Mouse (Mus musculus): ENCODE data around the gene Nfkbie. TPM values are rescaled to one million over a fixed set of nuclear protein-coding genes. Genes with fewer than 3 reads are reported as not detected.
A peak's percentile ranks its signal among the peaks of the same experiment; 100 is the strongest.

Gene Nfkbie
- total and polyA plus RNA-seq, 2 experiments from 2014 or later = 1.2 to 1.7 TPM

DNA sequence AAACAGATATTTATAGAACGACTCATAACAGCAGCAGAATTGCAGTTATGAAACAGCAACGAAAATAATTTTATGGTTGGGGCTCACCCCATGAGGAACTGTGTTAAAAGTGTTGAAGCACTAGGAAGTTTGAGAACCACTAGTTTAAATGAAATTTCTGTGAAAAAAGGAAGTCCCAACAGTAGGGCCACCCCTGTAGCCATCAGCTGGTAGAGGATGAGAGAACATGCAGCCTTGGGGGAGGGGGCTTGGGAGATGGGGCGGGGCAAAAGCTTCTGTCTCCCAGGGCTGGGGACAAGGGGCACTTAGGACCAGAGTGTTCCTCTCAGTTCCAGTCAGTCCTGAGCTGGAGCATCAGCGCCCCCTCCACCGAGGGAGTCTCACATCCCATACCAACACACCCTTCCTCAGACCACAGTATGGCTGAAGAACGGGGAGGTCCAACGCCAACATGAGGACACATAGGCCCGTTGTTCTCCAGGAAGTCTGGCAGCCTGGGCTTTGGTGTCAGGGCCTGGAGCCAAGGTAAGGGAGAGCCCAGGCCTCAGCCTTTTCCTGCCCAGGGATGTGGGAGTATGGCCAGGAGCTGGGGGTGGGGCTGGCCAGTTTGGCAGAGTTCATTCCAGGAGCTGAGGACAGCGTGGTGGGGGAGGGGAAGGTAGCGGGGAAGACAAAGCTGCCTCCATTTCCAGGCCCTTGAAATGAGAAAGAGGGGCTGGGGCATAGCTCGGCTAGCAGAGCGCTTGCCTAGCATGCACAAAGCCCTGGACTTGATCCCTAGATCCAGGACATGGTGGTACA lies 28.8 kb downstream of the Nfkbie start:
- 19% methylated on average over 12 of the region's 12 CpGs for WGBS
- Histone ChIP-seq H3K4me1 (ENCODE audit: control insufficient read depth, insufficient read depth) (peaks cover 23% of the 10 kb centered on the region; the same call in 1 of the 2 replicates), H3K4me2 (ENCODE audit: low read depth, low read length) (peak overlapping the region; percentile 17; the same call in 1 of the 2 replicates), H3K9ac (replicated peaks; ENCODE audit: low read depth, low read length) (peak overlapping the region; percentile 5; the same call in 1 of the 2 replicates), H3K27ac (ENCODE audit: low read depth) (peak overlapping the region; percentile 97), H3K36me3 (replicated peaks; ENCODE audit: control insufficient read depth, insufficient read depth, low read length) (peaks cover 24% of the 10 kb centered on the region), H3K9me3 (replicated peaks; ENCODE audit: control insufficient read depth, low read length) (no peaks in the 10 kb centered on the region), H3K27me3 (ENCODE audit: control insufficient read depth, insufficient read depth, low read length) (no peaks in the 10 kb centered on the region), H3K4me3 (ENCODE audit: low read depth, low read length) (no peak overlapping the region)
- TF ChIP-seq EP300 (IDR thresholded peaks at IDR 0.05; ENCODE audit: low read depth) = no peak; the same call in 1 of the 2 replicates
- TF ChIP-seq CTCF (IDR thresholded peaks at IDR 0.05; ENCODE audit: low read depth) = no peak
- peak; percentile 88 for DNase-seq (ENCODE audit: low spot score)
- ATAC-seq (ENCODE audit: insufficient read depth, low read depth) = peak; percentile 75

DNA sequence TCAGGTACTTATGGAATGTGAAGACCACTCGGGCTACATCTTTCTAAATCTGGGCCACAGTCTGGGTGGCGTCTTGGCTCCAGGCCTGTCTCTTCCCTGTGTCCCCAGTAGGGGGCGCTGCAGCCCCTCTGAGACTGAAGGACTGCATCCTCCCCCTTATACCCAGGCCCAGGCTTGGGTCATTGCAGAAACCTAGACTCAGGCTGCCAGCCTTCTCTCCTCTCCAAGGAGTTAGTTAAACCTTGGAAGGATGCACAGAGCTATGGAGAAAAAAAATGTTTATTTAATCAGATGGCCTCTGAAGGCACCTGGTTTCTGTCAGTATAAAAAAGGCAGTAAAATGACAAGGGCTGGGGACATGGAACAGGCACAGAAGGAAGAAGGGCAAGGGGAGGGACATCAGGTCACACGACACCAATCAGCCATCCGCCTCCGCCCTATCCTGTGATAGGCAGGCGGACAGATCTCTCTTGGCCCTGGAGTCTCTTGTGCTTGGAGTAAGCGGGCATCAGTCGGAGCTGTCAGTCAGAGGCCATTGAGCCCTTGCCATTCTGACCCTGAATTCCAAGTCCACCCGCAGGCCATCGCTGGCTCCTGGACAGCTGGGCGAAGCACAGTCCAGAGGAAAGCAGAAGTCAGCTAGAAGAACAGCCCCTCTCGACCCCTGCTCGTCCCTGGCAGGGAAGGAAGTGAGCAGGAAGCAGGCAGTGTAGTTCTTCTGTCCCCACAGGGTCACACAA lies 29.6 kb downstream of the Nfkbie start:
- DNase-seq (ENCODE audit: low spot score) (peak; percentile 95), ATAC-seq (ENCODE audit: insufficient read depth, low read depth) (peak; percentile 86)
- peak overlapping the region; percentile 97 for H3K27ac ChIP-seq (ENCODE audit: low read depth)
- H3K9ac ChIP-seq (replicated peaks; ENCODE audit: low read depth, low read length) = 0 out of 2 replicates have a peak overlapping the region, but pooled peaks have one; percentile 18
- no peaks in the 10 kb centered on the region for H3K27me3 ChIP-seq (ENCODE audit: control insufficient read depth, insufficient read depth, low read length)
- peaks cover 32% of the 10 kb centered on the region for H3K36me3 ChIP-seq (replicated peaks; ENCODE audit: control insufficient read depth, insufficient read depth, low read length)
- peak overlapping the region; percentile 17; the same call in 1 of the 2 replicates for H3K4me2 ChIP-seq (ENCODE audit: low read depth, low read length)
- no peaks in the 10 kb centered on the region for H3K9me3 ChIP-seq (replicated peaks; ENCODE audit: control insufficient read depth, low read length)
- TF ChIP-seq EP300 (IDR thresholded peaks at IDR 0.05; ENCODE audit: low read depth) = 0 out of 2 replicates have a peak, but pooled peaks have one; percentile 35
- peak; percentile 87 for TF ChIP-seq CTCF (IDR thresholded peaks at IDR 0.05; ENCODE audit: low read depth)
- H3K4me1 ChIP-seq (ENCODE audit: control insufficient read depth, insufficient read depth) = peaks cover 23% of the 10 kb centered on the region; the same call in 1 of the 2 replicates
- 6% methylated on average over 14 of the region's 14 CpGs for WGBS
- H3K4me3 ChIP-seq (ENCODE audit: low read depth, low read length) = no peak overlapping the region

DNA sequence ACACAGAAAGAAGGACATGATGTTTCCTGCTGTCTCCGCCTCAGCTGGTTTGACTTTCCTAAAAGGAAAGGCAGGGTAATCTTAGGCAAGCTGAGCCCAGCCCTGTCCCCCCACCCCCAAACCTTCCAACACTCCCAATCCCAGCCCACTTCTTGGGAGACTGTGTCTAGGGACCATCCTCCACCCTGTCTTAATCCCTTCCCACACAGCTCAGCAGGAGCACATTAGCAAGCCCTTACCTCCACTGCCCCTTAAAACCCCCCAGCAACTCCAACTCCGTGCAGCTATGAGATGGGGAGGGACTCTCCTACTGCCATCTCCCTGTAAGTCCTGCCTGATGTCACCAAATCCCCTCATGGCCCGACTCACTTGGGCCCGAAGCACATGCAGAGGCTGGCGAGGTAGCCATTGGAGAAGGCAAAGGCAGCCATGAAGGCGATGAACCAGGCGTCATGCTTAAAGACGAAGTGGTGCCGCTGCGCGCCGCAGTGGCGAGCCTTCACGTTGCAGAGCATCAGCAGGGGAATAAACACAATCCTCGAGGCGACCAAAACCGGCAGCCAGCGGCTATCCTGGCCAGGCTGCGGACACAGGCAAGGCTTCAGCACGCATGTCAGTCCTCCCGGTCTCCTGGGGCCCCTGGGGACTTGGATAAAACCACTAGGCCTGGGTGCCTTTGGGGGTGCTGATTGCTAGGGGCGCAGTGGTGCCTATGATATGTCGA lies 30.4 kb downstream of the Nfkbie start:
- H3K4me2 ChIP-seq (ENCODE audit: low read depth, low read length) = no peak overlapping the region
- TF ChIP-seq CTCF (IDR thresholded peaks at IDR 0.05; ENCODE audit: low read depth) (no peak), EP300 (IDR thresholded peaks at IDR 0.05; ENCODE audit: low read depth) (no peak)
- peaks cover 24% of the 10 kb centered on the region; the same call in 1 of the 2 replicates for H3K4me1 ChIP-seq (ENCODE audit: control insufficient read depth, insufficient read depth)
- 0 out of 2 replicates have a peak overlapping the region, but pooled peaks have one; percentile 18 for H3K9ac ChIP-seq (replicated peaks; ENCODE audit: low read depth, low read length)
- H3K4me3 ChIP-seq (ENCODE audit: low read depth, low read length) = no peak overlapping the region
- ATAC-seq (ENCODE audit: insufficient read depth, low read depth) (no peak), DNase-seq (ENCODE audit: low spot score) (no peak)
- WGBS = 64% methylated on average over 23 of the region's 23 CpGs
- H3K36me3 ChIP-seq (replicated peaks; ENCODE audit: control insufficient read depth, insufficient read depth, low read length) = peaks cover 32% of the 10 kb centered on the region
- peak overlapping the region; percentile 97 for H3K27ac ChIP-seq (ENCODE audit: low read depth)
- no peaks in the 10 kb centered on the region for H3K27me3 ChIP-seq (ENCODE audit: control insufficient read depth, insufficient read depth, low read length)
- no peaks in the 10 kb centered on the region for H3K9me3 ChIP-seq (replicated peaks; ENCODE audit: control insufficient read depth, low read length)

DNA sequence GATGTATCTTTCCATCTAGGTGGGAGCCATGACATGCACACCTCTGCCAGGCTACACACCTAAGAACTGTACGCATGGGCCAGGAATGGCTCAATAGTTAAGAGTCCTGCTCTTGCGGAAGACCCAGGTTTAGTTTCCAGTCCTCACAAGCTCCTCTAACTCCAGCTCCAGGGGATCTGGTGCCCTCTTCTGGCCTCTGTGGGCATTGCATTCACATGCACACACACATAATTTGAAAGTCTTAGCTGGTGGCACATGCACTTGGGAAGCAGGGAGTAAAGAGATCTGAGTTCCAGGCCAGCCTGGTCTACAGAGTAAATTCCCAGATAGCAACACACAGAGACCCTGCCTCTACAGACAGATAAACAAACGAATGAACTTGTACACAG lies 30.9 kb downstream of the Nfkbie start:
- Histone ChIP-seq H3K36me3 (replicated peaks; ENCODE audit: control insufficient read depth, insufficient read depth, low read length) (peaks cover 32% of the 10 kb centered on the region), H3K27ac (ENCODE audit: low read depth) (peak overlapping the region; percentile 97), H3K4me1 (ENCODE audit: control insufficient read depth, insufficient read depth) (peaks cover 28% of the 10 kb centered on the region), H3K27me3 (ENCODE audit: control insufficient read depth, insufficient read depth, low read length) (no peaks in the 10 kb centered on the region), H3K4me2 (ENCODE audit: low read depth, low read length) (no peak overlapping the region), H3K9ac (replicated peaks; ENCODE audit: low read depth, low read length) (no peak overlapping the region), H3K4me3 (ENCODE audit: low read depth, low read length) (no peak overlapping the region), H3K9me3 (replicated peaks; ENCODE audit: control insufficient read depth, low read length) (no peaks in the 10 kb centered on the region)
- WGBS = 97% methylated on average over 3 of the region's 3 CpGs
- TF ChIP-seq CTCF (IDR thresholded peaks at IDR 0.05; ENCODE audit: low read depth) = peak; percentile 44
- no peak for TF ChIP-seq EP300 (IDR thresholded peaks at IDR 0.05; ENCODE audit: low read depth)
- DNase-seq (ENCODE audit: low spot score) = no peak
- no peak for ATAC-seq (ENCODE audit: insufficient read depth, low read depth)

DNA sequence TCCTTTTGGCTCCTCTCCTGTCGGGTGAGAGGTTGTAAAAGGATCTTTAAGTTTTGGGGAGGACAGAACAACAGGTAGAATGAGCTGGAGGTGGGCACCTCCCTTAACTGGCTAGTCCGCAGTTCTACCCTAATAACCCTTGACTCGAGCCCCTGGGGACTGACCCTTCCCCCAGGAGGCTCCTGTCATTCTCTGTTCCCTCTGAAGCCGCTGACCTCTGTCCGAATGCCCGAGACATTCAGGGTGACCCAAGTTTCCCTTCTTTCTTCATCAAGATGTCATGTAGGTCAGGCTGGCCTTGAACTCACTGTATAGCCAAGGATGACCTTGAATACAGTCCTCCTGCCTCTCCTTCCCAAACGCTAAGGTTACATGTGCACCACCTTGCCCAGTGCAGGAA lies 32.9 kb downstream of the Nfkbie start:
- Histone ChIP-seq H3K27me3 (ENCODE audit: control insufficient read depth, insufficient read depth, low read length) (no peaks in the 10 kb centered on the region), H3K27ac (ENCODE audit: low read depth) (no peak overlapping the region), H3K4me2 (ENCODE audit: low read depth, low read length) (no peak overlapping the region), H3K36me3 (replicated peaks; ENCODE audit: control insufficient read depth, insufficient read depth, low read length) (peaks cover 32% of the 10 kb centered on the region), H3K4me1 (ENCODE audit: control insufficient read depth, insufficient read depth) (peaks cover 48% of the 10 kb centered on the region), H3K9ac (replicated peaks; ENCODE audit: low read depth, low read length) (no peak overlapping the region), H3K4me3 (ENCODE audit: low read depth, low read length) (no peak overlapping the region), H3K9me3 (replicated peaks; ENCODE audit: control insufficient read depth, low read length) (no peaks in the 10 kb centered on the region)
- TF ChIP-seq EP300 (IDR thresholded peaks at IDR 0.05; ENCODE audit: low read depth) = no peak
- no peak for TF ChIP-seq CTCF (IDR thresholded peaks at IDR 0.05; ENCODE audit: low read depth)
- ATAC-seq (ENCODE audit: insufficient read depth, low read depth) (no peak), DNase-seq (ENCODE audit: low spot score) (no peak)
- WGBS = 92% methylated on average over 7 of the region's 7 CpGs
